Mouse (Mus musculus) heart, postnatal 4 days (tissue): ENCODE data around the gene Gm21083. TPM values are rescaled to one million over a fixed set of nuclear protein-coding genes. Genes with fewer than 3 reads are reported as not detected.
"Not testable (repeated sequence)": the region's sequence is repeated elsewhere in the genome, so short reads cannot be mapped to it uniquely, and the experiment has no call there.

Experiments used
- DNase-seq: peaks from one replicate; pipeline ENCODE4 v3.0.0; 2021
- total RNA-seq, 2 experiments: library from RNA; stranded (reverse); gene quantifications; 2 replicates each; pipeline ENCODE4 v1.2.3; 2021

Gene Gm21083
- not detected for total RNA-seq

DNA sequence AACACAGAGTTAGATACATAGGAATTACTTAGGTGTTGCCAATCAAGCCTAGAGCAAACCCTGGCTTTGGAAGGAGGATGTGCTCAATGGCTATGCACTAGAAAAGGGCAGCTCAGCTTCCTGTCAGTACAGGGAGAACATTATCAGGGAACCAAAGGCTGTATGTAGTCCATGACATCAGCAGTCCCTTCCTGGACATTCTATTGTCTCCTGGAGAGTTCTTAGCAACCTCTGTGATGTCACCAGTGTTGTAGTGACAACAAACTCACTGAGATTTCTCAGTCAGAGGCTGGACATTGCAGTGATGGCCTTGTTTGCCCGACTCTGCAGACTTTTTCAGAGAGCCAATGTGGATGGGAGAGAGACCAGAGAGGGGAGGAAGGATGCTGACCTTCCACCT, at the start of gene Gm21083:
Gene Gm21083, plus strand, starts transcription at position 301 of the 400 bp plus-strand sequence.
- not testable (repeated sequence) for DNase-seq

DNA sequence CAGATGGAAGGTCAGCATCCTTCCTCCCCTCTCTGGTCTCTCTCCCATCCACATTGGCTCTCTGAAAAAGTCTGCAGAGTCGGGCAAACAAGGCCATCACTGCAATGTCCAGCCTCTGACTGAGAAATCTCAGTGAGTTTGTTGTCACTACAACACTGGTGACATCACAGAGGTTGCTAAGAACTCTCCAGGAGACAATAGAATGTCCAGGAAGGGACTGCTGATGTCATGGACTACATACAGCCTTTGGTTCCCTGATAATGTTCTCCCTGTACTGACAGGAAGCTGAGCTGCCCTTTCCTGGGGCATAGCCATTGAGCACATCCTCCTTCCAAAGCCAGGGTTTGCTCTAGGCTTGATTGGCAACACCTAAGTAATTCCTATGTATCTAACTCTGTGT, 48.0 kb upstream of the Gm21083 start, which contains the start of gene Gm21190:
Gene Gm21190, minus strand, starts transcription at position 101 of the 400 bp plus-strand sequence.
- DNase-seq = not testable (repeated sequence)

DNA sequence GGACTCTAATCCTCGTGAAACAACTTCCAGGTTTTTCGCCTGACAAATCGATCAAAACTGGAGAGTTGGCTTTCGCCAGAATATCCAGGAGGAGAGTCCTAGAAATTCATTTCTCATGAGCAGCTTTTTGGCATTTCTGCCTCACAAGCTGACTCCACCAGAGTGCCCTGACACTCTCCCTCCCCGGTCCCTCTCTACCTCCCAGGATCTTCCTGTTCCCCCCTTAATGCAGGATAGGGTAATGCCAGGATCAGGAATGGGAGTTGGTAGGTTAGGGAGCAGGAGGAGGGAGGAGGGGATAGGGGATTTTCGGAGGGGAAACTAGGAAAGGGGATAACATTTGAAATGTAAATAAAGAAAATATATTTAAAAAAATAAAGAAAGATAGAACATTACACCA, 28.5 kb upstream of the Gm21083 start:
- not testable (repeated sequence) for DNase-seq

DNA sequence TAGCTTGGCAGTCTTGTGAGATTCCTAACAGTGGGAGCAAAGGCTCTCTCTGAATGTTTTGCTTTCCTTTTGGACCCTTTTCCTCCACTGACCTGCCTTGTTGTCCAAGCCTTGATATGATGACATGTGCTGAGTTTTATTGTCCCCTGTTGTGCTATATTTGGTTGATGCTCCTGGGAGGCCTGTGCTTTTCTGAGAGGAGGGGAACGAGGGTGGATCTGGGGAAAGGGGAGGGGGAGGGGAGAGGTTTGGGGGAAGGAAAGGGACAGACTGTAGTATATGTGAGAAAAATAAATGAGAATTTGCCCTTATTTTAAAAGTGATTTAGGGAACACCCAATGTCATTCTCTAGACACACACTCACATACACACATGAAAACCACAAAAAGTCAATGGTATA, 28.0 kb upstream of the Gm21083 start:
- DNase-seq = not testable (repeated sequence)

DNA sequence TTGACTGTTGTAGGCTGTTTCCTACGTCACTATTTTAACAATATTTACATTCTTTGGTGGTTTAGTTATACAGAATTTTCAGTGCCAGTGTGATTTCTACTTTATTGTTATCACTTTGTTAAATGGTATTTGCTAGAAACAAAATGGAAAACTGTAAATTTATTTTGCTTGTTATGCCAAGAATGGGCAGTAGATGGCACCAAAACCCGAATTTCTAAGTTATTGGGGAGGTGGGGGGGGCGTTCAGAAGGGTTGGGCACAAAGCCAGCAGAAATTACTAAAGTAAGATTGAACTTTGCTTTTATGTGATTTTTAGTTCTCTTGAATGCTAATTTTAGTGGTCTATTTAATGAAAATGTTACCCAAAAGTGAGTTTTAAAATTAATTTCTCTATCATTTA, 27.5 kb upstream of the Gm21083 start:
- DNase-seq = not testable (repeated sequence)

DNA sequence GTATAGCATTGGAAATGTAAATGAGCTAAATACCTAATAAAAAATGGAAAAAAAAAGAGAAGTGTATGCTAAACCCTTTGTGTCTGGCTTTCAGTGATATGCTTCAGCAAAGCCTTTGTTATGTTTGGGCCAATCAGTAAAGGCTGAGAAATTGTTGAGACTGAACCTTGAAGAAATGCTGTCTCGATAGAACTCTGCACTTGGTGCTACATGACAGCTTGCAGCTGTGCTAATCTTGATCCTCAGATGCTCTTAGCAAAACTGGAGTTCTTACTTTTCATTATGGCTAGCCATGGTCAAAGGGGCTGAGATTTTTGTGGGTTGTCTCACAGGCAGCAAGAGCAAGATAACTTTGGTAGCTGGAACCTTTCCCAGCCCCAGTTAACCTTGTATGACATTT, 18.5 kb upstream of the Gm21083 start:
- DNase-seq = not testable (repeated sequence)

DNA sequence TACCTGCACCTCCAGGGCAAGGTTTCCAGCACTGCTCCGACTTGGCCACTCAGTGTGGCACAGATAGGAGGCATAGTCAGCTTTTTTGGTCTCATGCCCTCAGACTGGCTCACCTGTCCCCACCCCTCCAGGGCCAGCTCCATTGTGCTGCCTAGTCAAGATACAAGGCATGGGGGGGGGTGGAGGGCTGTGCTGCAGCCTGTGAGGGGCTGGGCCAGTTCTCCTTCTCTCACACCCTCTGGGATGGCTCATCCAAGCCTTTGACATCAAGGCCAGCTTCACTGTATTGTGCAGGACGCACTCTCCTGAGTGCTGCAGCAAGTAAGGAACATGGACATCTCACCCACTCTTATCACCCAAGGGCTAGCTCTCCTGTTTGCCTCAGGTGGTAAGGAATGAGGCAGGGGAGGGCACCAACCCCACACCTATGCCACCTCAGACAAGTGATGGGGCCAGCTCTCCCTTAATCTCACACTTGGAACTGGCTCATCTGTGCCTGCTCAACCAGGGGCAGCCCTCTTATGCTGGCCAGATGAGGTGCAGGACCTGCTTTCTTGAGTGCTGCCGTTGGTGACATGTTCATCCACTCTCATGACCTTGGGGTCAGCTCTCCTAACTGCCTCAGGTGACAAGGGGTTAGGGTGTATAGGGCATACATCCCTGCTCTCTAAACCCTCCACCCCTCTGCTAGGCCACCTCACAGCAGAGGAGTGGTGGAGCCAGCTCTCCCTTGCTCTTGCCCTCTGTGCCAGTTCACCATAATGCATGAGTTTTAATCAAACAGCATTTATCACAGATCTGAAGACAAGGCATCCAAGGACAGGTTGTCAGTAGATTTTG, 15.5 kb upstream of the Gm21083 start:
- DNase-seq = not testable (repeated sequence)

DNA sequence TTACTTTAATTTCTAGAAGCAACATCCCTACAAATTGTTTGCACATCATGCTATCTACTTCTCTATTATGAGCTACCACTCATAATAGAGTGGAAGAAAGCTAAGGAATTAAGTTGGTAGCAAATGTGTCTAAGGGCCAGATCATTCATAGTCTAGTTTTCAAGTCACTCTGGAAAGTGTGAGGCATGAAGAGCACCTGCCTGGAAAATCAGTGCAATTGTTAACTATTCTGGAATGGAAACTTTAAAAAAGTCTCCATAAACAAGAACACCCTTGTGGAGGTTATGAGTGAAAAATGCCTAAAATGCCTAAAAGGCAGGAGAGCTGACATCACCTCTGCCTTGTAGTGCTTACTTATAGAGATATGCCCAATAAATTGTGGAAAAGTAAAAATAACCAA, 3.4 kb upstream of the Gm21083 start:
- not testable (repeated sequence) for DNase-seq

DNA sequence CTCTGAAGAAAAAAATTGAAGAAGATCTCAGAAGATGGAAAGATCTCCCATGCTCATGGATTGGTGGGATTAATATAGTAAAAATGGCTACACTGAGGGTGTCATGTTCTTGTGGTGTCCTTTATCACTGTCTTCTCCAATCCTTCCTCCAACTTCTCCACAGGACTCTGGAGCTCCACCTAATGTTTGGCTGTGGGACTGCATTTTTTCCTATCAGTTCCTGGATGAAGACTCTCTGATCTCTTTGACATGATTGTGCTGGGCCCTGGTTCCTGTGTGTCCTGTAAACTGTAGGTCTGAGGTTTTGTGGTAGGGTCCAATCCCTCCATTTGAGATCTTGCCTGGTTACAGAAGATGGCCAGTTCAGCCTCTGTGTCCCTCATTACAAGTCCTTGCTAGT, 9.2 kb downstream of the Gm21083 start:
- peak; percentile 37 for DNase-seq

DNA sequence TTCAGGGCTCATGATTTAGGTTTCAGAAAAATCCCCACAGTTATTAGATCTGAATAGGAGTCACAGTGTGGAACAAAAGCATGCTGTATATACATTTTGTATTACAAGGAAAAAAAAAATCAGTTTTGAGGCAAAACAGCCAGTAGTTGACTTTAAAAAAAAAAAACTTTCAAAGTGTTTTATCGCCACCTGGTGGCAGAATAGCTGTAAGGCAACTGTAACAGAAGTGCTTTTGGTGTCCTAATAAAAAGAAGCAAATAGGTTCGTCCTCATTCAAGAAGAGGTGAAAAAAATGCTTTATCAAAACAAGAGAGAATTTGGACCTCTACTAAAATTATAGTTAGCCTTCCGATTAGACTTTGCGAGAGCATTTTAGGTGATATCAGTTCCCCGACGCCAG, 11.2 kb downstream of the Gm21083 start:
- peak; percentile 15 for DNase-seq

DNA sequence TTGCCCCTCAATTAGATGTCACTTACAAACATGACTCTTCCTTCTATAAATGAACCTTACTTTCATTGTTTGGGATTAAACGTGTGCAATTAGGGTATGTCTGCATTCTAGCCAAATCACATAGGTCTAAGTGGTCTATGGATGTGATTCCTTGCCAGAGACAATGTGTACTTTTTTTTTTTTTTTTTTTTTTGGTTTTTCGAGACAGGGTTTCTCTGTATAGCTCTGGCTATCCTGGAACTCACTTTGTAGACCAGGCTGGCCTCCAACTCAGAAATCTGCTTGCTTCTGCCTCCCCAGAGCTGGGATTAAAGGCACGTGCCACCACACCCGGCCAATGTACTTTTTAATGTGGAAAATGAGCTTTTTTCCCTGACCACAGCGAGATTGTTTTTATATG, 13.5 kb downstream of the Gm21083 start:
- DNase-seq = not testable (repeated sequence)

DNA sequence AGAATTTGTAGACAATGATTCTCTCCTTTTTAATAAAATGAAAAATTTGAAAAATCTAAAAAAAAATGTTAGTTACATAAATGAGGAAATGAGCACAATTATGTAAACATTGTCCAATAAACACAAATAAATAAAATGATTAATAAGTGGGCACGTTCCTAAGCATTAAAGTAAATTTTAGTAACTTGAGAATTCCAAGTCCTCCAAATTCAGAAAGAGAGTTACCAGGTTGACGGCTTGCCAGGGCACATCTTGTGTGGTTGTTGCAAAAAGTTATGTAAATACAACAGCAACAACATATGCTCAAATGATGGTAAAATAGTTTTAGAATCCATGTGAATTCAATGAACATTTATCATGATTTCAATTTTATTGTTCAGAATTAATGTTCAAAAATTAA, 14.4 kb downstream of the Gm21083 start:
- not testable (repeated sequence) for DNase-seq

DNA sequence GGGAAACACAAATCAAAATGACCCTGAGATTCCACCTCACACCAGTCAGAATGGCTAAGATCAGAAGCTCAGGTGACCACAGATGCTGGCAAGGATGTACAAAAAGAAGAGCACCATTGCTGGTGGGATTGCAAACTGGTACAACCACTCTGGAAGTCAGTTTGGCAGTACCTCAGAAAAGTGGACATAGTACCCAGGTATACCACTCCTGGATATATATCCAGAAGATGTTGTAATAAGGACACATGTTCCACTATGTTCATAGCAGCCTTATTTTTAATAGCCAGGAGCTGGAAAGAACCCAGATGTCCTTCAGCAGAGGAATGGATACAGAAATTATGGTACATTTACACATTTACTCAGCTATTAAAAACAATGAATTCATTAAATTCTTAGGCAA, 21.7 kb downstream of the Gm21083 start:
- DNase-seq = not testable (repeated sequence)

DNA sequence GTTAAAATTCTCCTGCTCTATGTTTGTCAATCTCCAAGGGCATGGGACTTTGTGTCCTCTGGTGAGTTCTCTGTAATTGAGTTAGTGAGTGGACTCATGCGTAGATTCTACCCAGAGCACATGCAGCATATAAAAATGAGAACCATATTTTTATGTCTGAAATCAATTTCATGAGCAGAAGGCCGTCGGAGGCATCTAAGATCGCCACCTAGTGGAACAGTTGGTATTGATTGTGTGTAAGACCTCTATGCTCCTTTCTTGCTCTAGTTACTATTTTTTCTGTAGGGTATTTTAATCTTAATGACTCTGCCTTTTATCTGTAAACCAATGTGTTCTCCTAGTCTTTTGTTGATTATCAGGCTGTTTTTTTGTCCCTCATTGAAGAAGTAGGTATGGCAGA, 23.2 kb downstream of the Gm21083 start:
- DNase-seq = peak; percentile 11

DNA sequence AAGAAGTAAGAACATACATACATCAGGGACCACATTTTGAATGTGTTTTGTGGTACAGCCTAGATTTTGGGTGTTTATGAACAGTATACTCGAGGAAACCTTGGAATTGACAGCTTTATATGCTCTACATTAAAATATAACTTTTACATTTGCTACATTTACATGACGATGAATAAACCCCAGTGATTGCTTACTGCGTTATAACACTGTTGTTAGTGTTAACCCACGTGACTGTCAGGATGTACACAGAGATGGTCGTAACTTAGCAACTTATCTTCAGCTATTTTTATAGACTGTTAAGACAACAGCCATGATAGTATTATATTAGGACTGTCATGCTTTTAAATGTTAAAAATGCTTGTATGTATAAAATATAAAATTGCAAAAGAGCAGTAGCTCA, 24.3 kb downstream of the Gm21083 start:
- DNase-seq = not testable (repeated sequence)

DNA sequence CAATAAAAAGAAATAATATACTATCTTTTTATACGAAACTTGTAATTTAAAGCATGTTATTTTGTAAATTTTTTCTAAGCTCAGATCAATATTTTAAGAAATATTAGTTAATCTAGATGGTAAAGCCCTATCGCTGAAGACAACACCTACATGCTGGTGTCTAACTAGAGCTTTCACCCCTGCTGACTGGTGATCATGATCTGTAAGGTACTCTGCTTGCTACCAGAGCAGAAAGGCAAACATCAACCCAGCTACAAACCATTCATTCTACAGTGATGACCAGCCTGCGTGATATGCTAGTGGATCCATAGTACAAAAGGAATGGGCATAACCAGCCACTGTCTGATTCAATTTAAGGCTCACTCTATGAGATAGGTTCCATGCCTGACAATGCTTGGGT, 24.8 kb downstream of the Gm21083 start:
- DNase-seq = not testable (repeated sequence)

DNA sequence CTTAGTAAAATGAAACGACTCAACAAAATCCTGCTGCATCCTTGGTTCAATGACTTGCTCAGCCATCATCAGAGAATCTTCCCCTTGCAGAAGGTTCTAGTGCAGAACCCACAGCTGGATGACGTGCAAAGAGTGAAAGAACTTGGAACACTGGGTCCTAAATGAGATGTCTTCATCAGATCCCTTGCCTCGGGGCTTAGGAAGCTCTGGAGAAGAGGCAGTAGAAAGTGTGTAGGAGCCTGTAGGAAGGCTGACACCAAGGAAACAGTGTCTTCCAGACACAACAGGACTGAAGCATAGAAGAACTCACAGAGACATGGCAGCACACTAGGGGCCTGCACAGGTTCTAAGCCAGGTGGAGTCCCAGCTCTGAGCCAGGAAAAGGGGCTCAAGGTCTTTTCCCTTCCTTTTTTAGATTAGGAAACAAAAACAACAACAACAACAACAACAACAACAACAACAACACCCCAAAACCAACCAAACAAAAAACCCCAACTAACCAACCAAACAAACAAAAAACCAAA, 25.4 kb downstream of the Gm21083 start:
- DNase-seq = not testable (repeated sequence)

DNA sequence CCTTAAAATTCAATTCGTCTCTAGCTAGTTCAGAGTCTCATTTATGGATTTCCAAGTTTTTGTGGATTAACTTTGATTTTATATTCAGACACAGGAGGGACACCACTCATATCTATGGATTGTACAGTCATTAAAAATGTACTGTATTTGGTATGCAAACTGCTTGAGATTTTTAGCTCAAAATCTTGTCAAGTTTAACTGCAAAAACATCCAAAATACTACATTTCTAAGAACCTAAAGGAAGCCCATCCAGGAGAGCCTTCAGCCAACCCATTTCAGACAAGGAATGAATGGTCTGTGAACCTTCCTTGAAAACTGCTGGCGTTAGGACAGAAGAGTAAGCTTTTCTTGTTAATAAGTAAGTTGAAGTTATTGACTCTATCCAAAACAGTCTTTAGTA, 25.9 kb downstream of the Gm21083 start:
- not testable (repeated sequence) for DNase-seq

DNA sequence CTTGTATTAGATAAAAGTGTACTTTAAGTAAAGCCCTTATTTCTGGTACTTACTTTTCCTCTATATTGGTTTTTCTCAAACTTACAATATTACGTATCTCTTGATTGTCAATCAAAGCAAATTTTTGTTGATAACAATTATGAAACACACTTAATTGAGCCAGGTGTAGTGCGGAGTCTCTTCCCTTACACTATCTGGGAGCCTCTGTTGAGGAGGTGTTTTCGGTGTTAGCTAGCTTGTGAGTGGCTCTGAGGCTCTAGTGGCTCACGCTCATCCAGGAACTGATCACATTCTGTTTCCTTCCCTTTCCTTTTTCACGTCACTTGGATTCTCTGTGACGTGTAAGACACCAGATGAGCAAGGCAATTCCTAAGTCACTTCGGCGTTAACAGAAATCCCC, 26.5 kb downstream of the Gm21083 start:
- not testable (repeated sequence) for DNase-seq

DNA sequence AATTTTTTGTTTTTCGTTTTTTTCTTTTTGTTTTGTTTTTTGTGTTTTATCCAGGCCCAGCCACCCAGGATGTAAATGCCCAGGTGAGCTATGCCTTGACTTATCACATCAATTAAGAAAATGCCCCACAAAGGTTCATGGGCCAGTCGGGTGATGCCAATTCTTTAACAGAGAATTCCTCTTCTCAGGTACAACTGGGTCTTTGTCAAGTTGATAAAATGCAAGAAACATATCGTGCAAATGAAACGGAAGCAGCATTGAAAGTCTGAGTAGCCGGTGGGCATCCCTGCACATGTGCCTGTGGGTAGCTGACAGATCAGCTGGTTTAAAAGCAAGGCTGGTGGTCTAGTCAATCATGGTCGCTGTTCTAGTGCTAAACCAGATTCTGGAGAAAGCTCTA, 29.5 kb downstream of the Gm21083 start:
- not testable (repeated sequence) for DNase-seq

DNA sequence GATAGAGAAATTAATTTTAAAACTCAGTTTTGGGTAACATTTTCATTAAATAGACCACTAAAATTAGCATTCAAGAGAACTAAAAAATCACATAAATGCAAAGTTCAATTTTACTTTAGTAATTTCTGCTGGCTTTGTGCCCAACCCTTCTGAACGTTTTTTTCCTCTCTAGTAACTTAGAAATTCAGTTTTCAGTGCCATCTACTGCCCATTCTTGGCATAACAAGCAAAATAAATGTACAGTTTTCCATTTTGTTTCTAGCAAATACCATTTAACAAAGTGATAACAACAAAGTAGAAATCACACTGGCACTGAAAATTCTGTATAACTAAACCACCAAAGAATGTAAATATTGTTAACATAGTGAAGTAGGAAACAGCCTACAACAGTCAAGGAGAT, 33.6 kb downstream of the Gm21083 start:
- DNase-seq = not testable (repeated sequence)

DNA sequence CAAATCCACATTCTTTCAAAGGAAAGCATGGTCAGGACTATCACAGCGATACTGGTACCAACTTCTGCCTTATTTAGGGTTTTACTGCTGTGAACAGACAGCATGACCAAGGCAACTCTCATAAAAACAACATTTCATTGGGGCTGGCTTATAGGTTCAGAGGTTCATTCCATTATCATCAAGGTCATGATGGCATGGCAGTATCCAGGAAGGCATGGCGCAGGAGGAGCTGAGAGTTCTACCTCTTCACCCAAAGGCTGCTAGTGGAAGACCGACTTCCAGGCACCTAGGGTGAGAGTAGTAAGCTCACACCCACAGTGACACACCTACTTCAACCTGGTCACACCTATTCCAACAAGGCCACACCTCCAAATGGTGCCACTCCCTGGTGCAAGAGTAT, 39.1 kb downstream of the Gm21083 start:
- DNase-seq = not testable (repeated sequence)

DNA sequence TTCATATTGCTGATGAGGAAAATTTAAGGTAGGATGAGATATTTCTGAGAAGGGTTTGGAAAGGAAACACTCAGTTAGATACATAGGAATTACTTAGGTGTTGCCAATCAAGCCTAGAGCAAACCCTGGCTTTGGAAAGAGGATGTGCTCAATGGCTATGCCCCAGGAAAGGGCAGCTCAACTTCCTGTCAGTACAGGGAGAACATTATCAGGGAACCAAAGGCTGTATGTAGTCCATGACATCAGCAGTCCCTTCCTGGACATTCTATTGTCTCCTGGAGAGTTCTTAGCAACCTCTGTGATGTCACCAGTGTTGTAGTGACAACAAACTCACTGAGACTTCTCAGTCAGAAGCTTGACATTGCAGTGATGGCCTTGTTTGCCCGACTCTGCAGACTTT, 41.6 kb downstream of the Gm21083 start, which contains the start of gene Speer4d:
Gene Speer4d, plus strand, starts transcription at position 301 of the 400 bp plus-strand sequence.
- DNase-seq = not testable (repeated sequence)

DNA sequence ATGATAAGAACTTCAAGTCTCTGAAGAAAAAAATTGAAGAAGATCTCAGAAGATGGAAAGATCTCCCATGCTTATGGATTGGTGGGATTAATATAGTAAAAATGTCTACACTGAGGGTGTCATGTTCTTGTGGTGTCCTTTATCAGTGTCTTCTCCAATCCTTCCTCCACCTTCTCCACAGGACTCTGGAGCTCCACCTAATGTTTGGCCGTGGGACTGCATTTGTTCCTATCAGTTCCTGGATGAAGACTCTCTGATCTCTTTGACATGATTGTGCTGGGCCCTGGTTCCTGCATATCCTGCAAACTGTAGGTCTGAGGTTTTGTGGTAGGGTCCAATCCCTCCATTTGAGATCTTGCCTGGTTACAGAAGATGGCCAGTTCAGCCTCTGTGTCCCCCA, 51.0 kb downstream of the Gm21083 start:
- DNase-seq = not testable (repeated sequence)
